Mouse (Mus musculus) 3T3-L1 (cell line): ENCODE results near the gene Lhb.
"Not testable (repeated sequence)": the region's sequence is repeated elsewhere in the genome, so short reads cannot be mapped to it uniquely, and the experiment has no call there.

Experiments
- DNase-seq: peaks from one replicate; pipeline ENCODE4 v3.0.0-alpha.2; 2015; ENCODE audit warnings: low read depth, low spot score

Lhb gene

GRCm38 (mm10) chr7:45420615-45420919 is at the start of gene Lhb:
Lhb (plus strand) TSS chr7:45420820.
- no peak for DNase-seq

GRCm38 (mm10) chr7:45372371-45372770 is 48.2 kb upstream of the Lhb start:
- DNase-seq, result no peak

GRCm38 (mm10) chr7:45374620-45375019 is 46.0 kb upstream of the Lhb start:
- DNase-seq, result no peak

- no peak for DNase-seq
Observed at GRCm38 (mm10) chr7:45376057-45376456, 44.6 kb upstream of the Lhb start.

GRCm38 (mm10) chr7:45386077-45386476 is 34.5 kb upstream of the Lhb start:
- DNase-seq, result peak; percentile 48

- peak; percentile 79 for DNase-seq
Observed at GRCm38 (mm10) chr7:45395129-45395541, 25.5 kb upstream of the Lhb start.

- peak; percentile 100 for DNase-seq
Observed at GRCm38 (mm10) chr7:45395578-45396336, 24.9 kb upstream of the Lhb start, which contains the start of gene Snrnp70. Snrnp70 (minus strand) TSS chr7:45395742.

- DNase-seq, result not testable (repeated sequence)
Observed at GRCm38 (mm10) chr7:45396337-45396775, 24.3 kb upstream of the Lhb start.

- peak; percentile 45 for DNase-seq
Observed at GRCm38 (mm10) chr7:45396787-45397186, 23.8 kb upstream of the Lhb start.

GRCm38 (mm10) chr7:45401521-45402085 is 19.0 kb upstream of the Lhb start:
- no peak for DNase-seq

GRCm38 (mm10) chr7:45403532-45404261 is 16.9 kb upstream of the Lhb start:
- peak; percentile 64 for DNase-seq

GRCm38 (mm10) chr7:45405091-45406075 is 15.2 kb upstream of the Lhb start, which contains the start of gene Kcna7:
Kcna7 (plus strand) TSS chr7:45405653.
- DNase-seq, result peak; percentile 66

- no peak for DNase-seq
Observed at GRCm38 (mm10) chr7:45406157-45407156, 14.2 kb upstream of the Lhb start.

- DNase-seq, result no peak
Observed at GRCm38 (mm10) chr7:45407836-45408235, 12.8 kb upstream of the Lhb start.

- DNase-seq, result no peak
Observed at GRCm38 (mm10) chr7:45408351-45408750, 12.3 kb upstream of the Lhb start.

GRCm38 (mm10) chr7:45408949-45409348 is 11.7 kb upstream of the Lhb start:
- DNase-seq, result no peak

- no peak for DNase-seq
Observed at GRCm38 (mm10) chr7:45409497-45410163, 11.0 kb upstream of the Lhb start.

GRCm38 (mm10) chr7:45412421-45412820 is 8.2 kb upstream of the Lhb start:
- no peak for DNase-seq

- DNase-seq, result peak; percentile 29
Observed at GRCm38 (mm10) chr7:45413113-45413863, 7.3 kb upstream of the Lhb start, which contains the start of gene Ntf5. Ntf5 (plus strand) TSS chr7:45413695.
